8 mouse cellular contexts compared by ENCODE assay signal in genomic region chr10:79853860-79854795, GRCm38 (mm10). TPM values are rescaled to one million over a fixed set of nuclear protein-coding genes. Genes with fewer than 3 reads are reported as not detected.
DNase-seq lines count a peak whose midpoint lies in the region; ATAC-seq and TF ChIP-seq lines count a peak whose summit lies in the region.

Ptbp1 (plus strand) TSS chr10:79854427.

- intact Hi-C loops in gastrocnemius, adult 2 months (cut with DNase I): loop anchor here (2.0 to 5.0 kb wide), 3 partner anchors 15 to 72 kb away; no protein-coding TSS in a partner anchor
- intact Hi-C loops in left cerebral cortex, adult 2 months (cut with DNase I): no loop called here

- H3K9ac ChIP-seq in hindbrain, postnatal 0 days (replicated peaks; ENCODE audit: low read length): peak within 1 kb of the TSS; percentile 99

- H3K4me3 ChIP-seq in gastrocnemius, adult 2 months: peak within 1 kb of the TSS; percentile 95
- H3K4me3 ChIP-seq in hindbrain, postnatal 0 days (ENCODE audit: low read length): peak within 1 kb of the TSS; percentile 96
- peak within 1 kb of the TSS; percentile 95 for H3K4me3 ChIP-seq in left cerebral cortex, adult 2 months

- peak within 1 kb of the TSS; percentile 100 for H3K27ac ChIP-seq in gastrocnemius, adult 2 months
- H3K27ac ChIP-seq in hindbrain, postnatal 0 days: peak within 1 kb of the TSS; percentile 100
- H3K27ac ChIP-seq in left cerebral cortex, adult 2 months: peak within 1 kb of the TSS; percentile 97

- no peaks in the 10 kb centered on the region for H3K9me3 ChIP-seq in hindbrain, postnatal 0 days (ENCODE audit: low read length)

- H3K4me1 ChIP-seq in hindbrain, postnatal 0 days (ENCODE audit: insufficient read depth, low read length): peaks cover 52% of the 10 kb centered on the region

- ATAC-seq in common myeloid progenitor, adult 5-6 weeks (replicated peaks; ENCODE audit: low read depth, poor library complexity, severe bottlenecking): peak; percentile 78
- ATAC-seq in hindbrain, postnatal 0 days: peak; percentile 94
- ATAC-seq in megakaryocyte, adult 5-6 weeks (ENCODE audit: poor library complexity, severe bottlenecking): peak; percentile 84

- H3K36me3 ChIP-seq in hindbrain, postnatal 0 days (ENCODE audit: insufficient read depth, low read length): peaks cover 1% of the 10 kb centered on the region; the same call in 1 of the 2 replicates

- TF ChIP-seq CTCF in gastrocnemius, adult 2 months (IDR thresholded peaks at IDR 0.05): no peak
- TF ChIP-seq CTCF in hindbrain, postnatal 0 days (IDR thresholded peaks at IDR 0.05; ENCODE audit: low read depth): no peak
- no peak for TF ChIP-seq CTCF in left cerebral cortex, adult 2 months (IDR thresholded peaks at IDR 0.05)

- no peaks in the 10 kb centered on the region for H3K27me3 ChIP-seq in hindbrain, postnatal 0 days (ENCODE audit: insufficient read depth, low read length)

- WGBS in hindbrain, postnatal 0 days: under 1% methylated on average over 75 of the region's 75 CpGs

- H3K4me2 ChIP-seq in hindbrain, postnatal 0 days (ENCODE audit: low read depth, low read length): peak within 1 kb of the TSS; percentile 98

- DNase-seq in ZHBTc4 (ENCODE audit: low read depth, low spot score): peak; percentile 100
- DNase-seq in gastrocnemius, adult 2 months: peak; percentile 100
- DNase-seq in hindbrain, postnatal 0 days (ENCODE audit: low spot score): peak; percentile 100
- DNase-seq in left cerebral cortex, adult 2 months (ENCODE audit: extremely low spot score in 1 of 2, low spot score in 2 of 2): peak; percentile 99
- peak; percentile 99 for DNase-seq in right cerebral cortex, adult 2 months (ENCODE audit: low spot score in 2 of 2)
- DNase-seq in urinary bladder, postnatal 14 days (ENCODE audit: low spot score): peak; percentile 100

RNA-seq across cellular contexts. Expression of gene Ptbp1, which starts in this region (rescaled TPM):
- 210 and 221 TPM in 2 replicates for total RNA-seq in common myeloid progenitor, adult 5-6 weeks (2017)
- total RNA-seq in gastrocnemius, adult 2 months (2021): 10 to 100 TPM; 18.8 to 25.1 TPM
- total RNA-seq in hindbrain, postnatal 0 days (2014; rRNA removed): 166 and 173 TPM in 2 replicates
- 58.9 and 65.5 TPM in 2 replicates for polyA plus RNA-seq in hindbrain, postnatal 0 days (2015; fragmentation: Nextera tagmentation; extraction: Ambion mirVana)
- 10 to 100 TPM; 55.5 to 61.7 TPM for total RNA-seq in left cerebral cortex, adult 2 months (2021)
- total RNA-seq in megakaryocyte, adult 5-6 weeks (2015): 138 and 144 TPM in 2 replicates
- total RNA-seq in megakaryocyte, adult 5-6 weeks (2017): 97.9 and 133 TPM in 2 replicates

Comparison
In these comparisons a context has a peak if more than half of its experiments do, and no peak if none do; other contexts are left out.
1. Peak in every context shown above with its lines: DNase-seq, ATAC-seq, H3K4me3 ChIP-seq and H3K27ac ChIP-seq.